Comparison of ENCODE assay signal across 16 mouse cellular contexts in genomic region chr8:117300188-117300587, GRCm38 (mm10). TPM values are rescaled to one million over a fixed set of nuclear protein-coding genes. Genes with fewer than 3 reads are reported as not detected.
DNase-seq lines count a peak whose midpoint lies in the region; ATAC-seq and TF ChIP-seq lines count a peak whose summit lies in the region.
"Had no signal": no experiment of that assay in that cellular context is flagged by ENCODE, and none has a peak within 500 bp of the region (broad histone marks: within the 10 kb centered on the region; RNA-seq: fewer than 3 reads in every experiment).

No protein-coding gene starts in this region.

- no peak overlapping the region for H3K9ac ChIP-seq in midbrain, embryonic 14.5 days (replicated peaks; ENCODE audit: low read length)
- no peak overlapping the region for H3K9ac ChIP-seq in midbrain, embryonic 11.5 days (ENCODE audit: low read length)
- H3K9ac ChIP-seq in hindbrain, embryonic 14.5 days, result no peak overlapping the region
- no peak overlapping the region for H3K9ac ChIP-seq in kidney, postnatal 0 days (ENCODE audit: low read depth, low read length)
- H3K9ac ChIP-seq in neural tube, embryonic 15.5 days (replicated peaks), result no peak overlapping the region
- H3K9ac ChIP-seq: forebrain, embryonic 12.5 days; lung, embryonic 15.5 days; midbrain, embryonic 12.5 days had no signal

- H3K4me3 ChIP-seq in midbrain, embryonic 14.5 days (replicated peaks; ENCODE audit: low read depth, low read length), result no peak overlapping the region
- no peak overlapping the region for H3K4me3 ChIP-seq in midbrain, embryonic 11.5 days (ENCODE audit: low read depth, low read length)
- H3K4me3 ChIP-seq in hindbrain, embryonic 14.5 days (replicated peaks; ENCODE audit: low read length), result no peak overlapping the region
- no peak overlapping the region for H3K4me3 ChIP-seq in kidney, postnatal 0 days (replicated peaks; ENCODE audit: low read depth, low read length)
- no peak overlapping the region for H3K4me3 ChIP-seq in neural tube, embryonic 15.5 days (replicated peaks)
- H3K4me3 ChIP-seq in layer of hippocampus, adult 2 months, result no peak overlapping the region
- no peak overlapping the region for H3K4me3 ChIP-seq in heart, embryonic 10.5 days
- H3K4me3 ChIP-seq: forebrain, embryonic 12.5 days; lung, embryonic 15.5 days; midbrain, embryonic 12.5 days had no signal

- H3K9me3 ChIP-seq in midbrain, embryonic 14.5 days (ENCODE audit: control insufficient read depth, low read length), result no peaks in the 10 kb centered on the region
- no peaks in the 10 kb centered on the region for H3K9me3 ChIP-seq in midbrain, embryonic 11.5 days (ENCODE audit: control insufficient read depth, low read length)
- H3K9me3 ChIP-seq in hindbrain, embryonic 14.5 days (ENCODE audit: control insufficient read depth, low read length), result no peaks in the 10 kb centered on the region
- H3K9me3 ChIP-seq in kidney, postnatal 0 days (replicated peaks; ENCODE audit: low read length), result no peaks in the 10 kb centered on the region
- no peaks in the 10 kb centered on the region for H3K9me3 ChIP-seq in neural tube, embryonic 15.5 days (replicated peaks)
- H3K9me3 ChIP-seq in heart, embryonic 10.5 days, result no peaks in the 10 kb centered on the region
- H3K9me3 ChIP-seq: forebrain, embryonic 12.5 days; lung, embryonic 15.5 days; midbrain, embryonic 12.5 days had no signal

- H3K27ac ChIP-seq in midbrain, embryonic 14.5 days (replicated peaks; ENCODE audit: low read depth, low read length), result peak overlapping the region; percentile 22; the same call in 1 of the 2 replicates
- no peak overlapping the region for H3K27ac ChIP-seq in midbrain, embryonic 11.5 days (ENCODE audit: low read depth, low read length)
- H3K27ac ChIP-seq in hindbrain, embryonic 14.5 days, result 0 out of 2 replicates have a peak overlapping the region, but pooled peaks have one; percentile 51
- no peak overlapping the region; the same call in 1 of the 2 replicates for H3K27ac ChIP-seq in kidney, postnatal 0 days
- H3K27ac ChIP-seq in neural tube, embryonic 15.5 days (replicated peaks), result peak overlapping the region; percentile 56
- H3K27ac ChIP-seq in layer of hippocampus, adult 2 months, result no peak overlapping the region
- no peak overlapping the region for H3K27ac ChIP-seq in heart, embryonic 10.5 days
- H3K27ac ChIP-seq: forebrain, embryonic 12.5 days; lung, embryonic 15.5 days; midbrain, embryonic 12.5 days had no signal

- H3K4me1 ChIP-seq in midbrain, embryonic 14.5 days (ENCODE audit: control insufficient read depth, insufficient read depth, low read length), result peaks cover 23% of the 10 kb centered on the region
- peaks cover 13% of the 10 kb centered on the region for H3K4me1 ChIP-seq in midbrain, embryonic 11.5 days (ENCODE audit: control insufficient read depth, insufficient read depth, low read length)
- peaks cover 35% of the 10 kb centered on the region for H3K4me1 ChIP-seq in hindbrain, embryonic 14.5 days (replicated peaks; ENCODE audit: control insufficient read depth, insufficient read depth, low read length)
- peaks cover 42% of the 10 kb centered on the region for H3K4me1 ChIP-seq in kidney, postnatal 0 days (replicated peaks; ENCODE audit: insufficient read depth, low read length)
- peaks cover 73% of the 10 kb centered on the region for H3K4me1 ChIP-seq in neural tube, embryonic 15.5 days
- peaks cover 76% of the 10 kb centered on the region for H3K4me1 ChIP-seq in heart, embryonic 10.5 days

- DNase-seq in midbrain, embryonic 14.5 days, result no peak
- no peak for DNase-seq in midbrain, embryonic 11.5 days (ENCODE audit: low spot score, missing footprints)
- no peak for DNase-seq in hindbrain, embryonic 14.5 days (ENCODE audit: low spot score)
- DNase-seq in kidney, postnatal 0 days (ENCODE audit: low spot score), result no peak
- DNase-seq in lung, adult 18-20 months, result no peak
- no peak for DNase-seq in layer of hippocampus, adult 2 months (ENCODE audit: low spot score in 2 of 2)
- no peak for DNase-seq in heart, embryonic 10.5 days (ENCODE audit: low spot score)
- DNase-seq: adrenal gland, postnatal 25 days; cerebellum, adult 11 months; gastrocnemius, postnatal 25 days; thymus, adult 2 months had no signal

- no peaks in the 10 kb centered on the region for H3K36me3 ChIP-seq in midbrain, embryonic 14.5 days (ENCODE audit: control insufficient read depth, insufficient read depth, low read length)
- H3K36me3 ChIP-seq in midbrain, embryonic 11.5 days (ENCODE audit: control insufficient read depth, insufficient read depth, low read length), result no peaks in the 10 kb centered on the region
- H3K36me3 ChIP-seq in hindbrain, embryonic 14.5 days (replicated peaks; ENCODE audit: control insufficient read depth, insufficient read depth), result no peaks in the 10 kb centered on the region
- no peaks in the 10 kb centered on the region for H3K36me3 ChIP-seq in kidney, postnatal 0 days (ENCODE audit: insufficient read depth, low read length)
- H3K36me3 ChIP-seq in neural tube, embryonic 15.5 days, result no peaks in the 10 kb centered on the region
- H3K36me3 ChIP-seq in heart, embryonic 10.5 days, result no peaks in the 10 kb centered on the region
- H3K36me3 ChIP-seq: forebrain, embryonic 12.5 days; lung, embryonic 15.5 days; midbrain, embryonic 12.5 days had no signal

- TF ChIP-seq CTCF in kidney, postnatal 0 days (IDR thresholded peaks at IDR 0.05; ENCODE audit: low read depth), result no peak
- TF ChIP-seq CTCF in layer of hippocampus, adult 2 months (conservative IDR thresholded peaks at IDR 0.05), result no peak

- no peaks in the 10 kb centered on the region for H3K27me3 ChIP-seq in midbrain, embryonic 14.5 days (ENCODE audit: control insufficient read depth, insufficient read depth, low read length)
- no peaks in the 10 kb centered on the region for H3K27me3 ChIP-seq in midbrain, embryonic 11.5 days (ENCODE audit: control insufficient read depth, insufficient read depth, low read length)
- H3K27me3 ChIP-seq in hindbrain, embryonic 14.5 days (ENCODE audit: control insufficient read depth, insufficient read depth, low read length), result no peaks in the 10 kb centered on the region
- H3K27me3 ChIP-seq in kidney, postnatal 0 days (ENCODE audit: insufficient read depth, low read length), result no peaks in the 10 kb centered on the region
- no peaks in the 10 kb centered on the region for H3K27me3 ChIP-seq in neural tube, embryonic 15.5 days (replicated peaks)
- no peaks in the 10 kb centered on the region for H3K27me3 ChIP-seq in heart, embryonic 10.5 days (ENCODE audit: insufficient read depth, poor library complexity, severe bottlenecking)
- H3K27me3 ChIP-seq: CH12.LX; forebrain, embryonic 12.5 days; lung, embryonic 15.5 days; midbrain, embryonic 12.5 days had no signal

- H3K4me2 ChIP-seq in midbrain, embryonic 14.5 days (ENCODE audit: low read length), result no peak overlapping the region
- H3K4me2 ChIP-seq in midbrain, embryonic 11.5 days, result no peak overlapping the region
- no peak overlapping the region for H3K4me2 ChIP-seq in hindbrain, embryonic 14.5 days (replicated peaks)
- no peak overlapping the region for H3K4me2 ChIP-seq in kidney, postnatal 0 days (ENCODE audit: low read length)
- H3K4me2 ChIP-seq in neural tube, embryonic 15.5 days, result no peak overlapping the region
- H3K4me2 ChIP-seq: forebrain, embryonic 12.5 days; lung, embryonic 15.5 days; midbrain, embryonic 12.5 days had no signal

- no peak for ATAC-seq in midbrain, embryonic 14.5 days (ENCODE audit: low FRiP score, low TSS enrichment)
- no peak for ATAC-seq in midbrain, embryonic 11.5 days (ENCODE audit: low FRiP score)
- no peak for ATAC-seq in hindbrain, embryonic 14.5 days (ENCODE audit: low FRiP score)
- peak; percentile 49 for ATAC-seq in kidney, postnatal 0 days (replicated peaks; ENCODE audit: low FRiP score, low read depth)
- ATAC-seq in neural tube, embryonic 15.5 days (ENCODE audit: low FRiP score), result no peak

- WGBS in midbrain, embryonic 14.5 days, result 75% methylated on average over 7 of the region's 7 CpGs
- WGBS in midbrain, embryonic 11.5 days, result 82% methylated on average over 7 of the region's 7 CpGs
- whole genome bisulfite sequencing in hindbrain, embryonic 14.5 days, result 53% methylated on average over 7 of the region's 7 CpGs
- WGBS in kidney, postnatal 0 days, result 31% methylated on average over 7 of the region's 7 CpGs
- 32% methylated on average over 7 of the region's 7 CpGs for WGBS in neural tube, embryonic 15.5 days
- WGBS in heart, embryonic 10.5 days, result 74% methylated on average over 7 of the region's 7 CpGs

RNA-seq across cellular contexts. Expression of gene Cmip, which starts 43.3 kb away (rescaled TPM):
- polyA plus RNA-seq in midbrain, embryonic 14.5 days (2014; fragmentation: Nextera tagmentation; extraction: Ambion mirVana), result 106 and 128 TPM in 2 replicates
- polyA plus RNA-seq in midbrain, embryonic 11.5 days (2014; fragmentation: Nextera tagmentation; extraction: Ambion mirVana), result 23.7 and 28.5 TPM in 2 replicates
- polyA plus RNA-seq in hindbrain, embryonic 14.5 days (2014; fragmentation: Nextera tagmentation; extraction: Ambion mirVana), result 131 and 143 TPM in 2 replicates
- 31.3 and 36.8 TPM in 2 replicates for polyA plus RNA-seq in kidney, postnatal 0 days (2015; fragmentation: Nextera tagmentation; extraction: Ambion mirVana)
- 135 and 193 TPM in 2 replicates for polyA plus RNA-seq in neural tube, embryonic 15.5 days (2015; fragmentation: Nextera tagmentation; extraction: Ambion mirVana)
- 100 to 1,000 TPM; 269 to 286 TPM for total RNA-seq in layer of hippocampus, adult 2 months (2021)
- 6.4 and 8.3 TPM in 2 replicates for polyA plus RNA-seq in heart, embryonic 10.5 days (2016; fragmentation: Nextera tagmentation; extraction: Ambion mirVana)

Comparison
In these comparisons a context has a peak if more than half of its experiments do, and no peak if none do; other contexts are left out.
1. H3K27ac ChIP-seq: peak in midbrain, embryonic 14.5 days (single experiment), hindbrain, embryonic 14.5 days (single experiment) and neural tube, embryonic 15.5 days (single experiment); none in midbrain, embryonic 11.5 days (single experiment), kidney, postnatal 0 days (single experiment), layer of hippocampus, adult 2 months (single experiment) and heart, embryonic 10.5 days (single experiment).